Mouse (Mus musculus) embryo, embryonic 11 days (tissue): ENCODE measurements around the gene Kcnt1.
A peak's percentile ranks its signal among the peaks of the same experiment; 100 is the strongest.

Source experiments
- DNase-seq: peaks from one replicate; pipeline ENCODE4 v3.0.0-alpha.2; 2015

The Kcnt1 gene

DNA sequence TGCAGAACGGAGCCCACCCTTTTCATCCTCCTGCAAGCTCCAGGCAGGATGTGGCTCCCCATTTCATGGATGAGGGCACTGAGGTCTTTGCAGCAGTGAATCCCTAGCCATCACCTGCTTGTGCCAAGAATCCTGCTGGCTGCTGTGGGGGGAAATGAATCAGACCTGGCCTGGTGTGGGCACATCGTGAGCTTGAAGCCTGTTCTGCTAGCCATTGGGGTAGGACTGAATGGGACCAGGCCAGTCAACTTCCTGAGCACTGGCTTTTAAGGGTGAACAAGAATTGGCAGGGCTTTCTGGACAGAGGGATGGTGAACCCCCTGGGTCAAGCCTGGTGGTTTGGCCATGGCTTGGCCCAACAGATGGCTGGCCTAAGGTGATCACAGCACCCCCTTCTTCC lies 15.0 kb downstream of the Kcnt1 start:
- DNase-seq, result no peak

DNA sequence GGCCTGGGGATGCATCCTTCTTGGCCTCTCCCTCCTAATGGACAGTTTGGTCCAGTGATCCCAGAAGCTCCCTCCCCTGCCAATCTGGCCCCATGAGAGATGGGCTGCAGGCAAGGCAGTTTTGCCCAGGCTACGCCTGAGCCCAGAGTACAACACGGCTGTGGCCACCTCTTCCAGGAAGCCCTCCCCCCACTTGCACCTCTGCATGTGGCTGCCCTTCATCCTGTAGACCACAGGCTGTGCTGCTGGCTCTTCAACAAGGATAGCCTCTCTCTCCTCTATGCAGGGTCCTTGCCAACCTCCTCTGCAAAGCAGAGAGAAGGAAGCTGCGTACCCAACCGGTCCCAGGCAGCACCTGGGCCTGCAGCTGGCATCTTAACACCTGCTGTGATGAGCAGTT lies 15.5 kb downstream of the Kcnt1 start:
- DNase-seq, result no peak

DNA sequence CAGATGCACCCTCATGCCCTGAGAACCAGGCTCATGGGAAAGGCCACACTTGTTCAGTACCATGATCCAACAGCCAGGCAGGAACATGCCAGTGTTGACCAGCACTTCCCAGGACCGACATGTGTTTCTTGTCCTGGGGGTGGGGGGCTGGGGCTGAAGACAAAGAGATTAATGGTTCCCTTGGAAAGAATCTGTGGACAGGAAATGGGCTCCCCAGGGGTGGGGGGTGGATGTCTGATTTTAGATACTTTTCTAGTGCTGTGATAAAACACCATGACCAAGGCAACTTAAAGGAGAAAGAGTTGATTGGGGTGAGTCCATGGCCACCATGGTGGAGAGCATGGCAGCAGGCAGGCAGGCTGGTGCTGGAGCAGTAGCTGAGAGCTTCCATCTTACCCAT lies 18.7 kb downstream of the Kcnt1 start:
- no peak for DNase-seq

DNA sequence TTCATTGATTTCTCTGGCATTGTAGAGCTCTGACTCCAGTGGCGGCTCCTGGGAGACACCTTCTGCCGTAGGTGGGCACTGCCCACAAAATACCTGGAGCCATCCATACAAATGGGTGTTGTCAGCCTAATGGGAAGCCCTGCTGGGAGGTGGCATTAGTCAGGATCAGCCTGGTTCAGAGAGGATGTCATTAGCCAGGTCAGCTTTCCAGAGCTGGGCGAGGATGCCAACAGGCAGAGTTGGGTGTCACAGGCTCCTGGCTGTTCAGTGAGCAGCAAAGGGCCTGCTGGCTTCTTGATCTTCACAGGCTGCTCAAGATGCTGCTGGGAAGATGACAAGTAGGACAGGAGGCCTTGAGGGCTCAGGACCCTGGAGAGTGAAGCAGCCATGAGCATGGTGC lies 21.2 kb downstream of the Kcnt1 start:
- no peak for DNase-seq

DNA sequence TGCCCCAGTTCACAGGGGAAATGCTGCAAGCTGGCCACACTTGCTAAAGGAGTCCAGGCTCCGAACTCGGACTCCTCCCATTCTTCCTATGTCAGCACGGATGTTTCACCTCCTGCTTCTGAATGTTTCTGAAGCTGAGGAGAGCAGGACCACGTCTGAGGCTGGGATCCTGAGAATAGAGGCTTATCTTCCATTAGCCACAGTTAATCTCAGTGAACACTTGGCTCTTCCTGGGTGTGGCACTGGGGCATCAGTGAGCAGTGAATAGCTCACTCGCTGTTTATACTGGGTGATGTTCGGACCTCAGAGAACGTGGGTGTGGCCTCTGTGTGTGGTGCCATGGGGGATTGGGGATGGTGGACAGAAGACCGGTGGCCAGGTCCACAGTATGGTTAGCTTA lies 23.7 kb downstream of the Kcnt1 start:
- no peak for DNase-seq

DNA sequence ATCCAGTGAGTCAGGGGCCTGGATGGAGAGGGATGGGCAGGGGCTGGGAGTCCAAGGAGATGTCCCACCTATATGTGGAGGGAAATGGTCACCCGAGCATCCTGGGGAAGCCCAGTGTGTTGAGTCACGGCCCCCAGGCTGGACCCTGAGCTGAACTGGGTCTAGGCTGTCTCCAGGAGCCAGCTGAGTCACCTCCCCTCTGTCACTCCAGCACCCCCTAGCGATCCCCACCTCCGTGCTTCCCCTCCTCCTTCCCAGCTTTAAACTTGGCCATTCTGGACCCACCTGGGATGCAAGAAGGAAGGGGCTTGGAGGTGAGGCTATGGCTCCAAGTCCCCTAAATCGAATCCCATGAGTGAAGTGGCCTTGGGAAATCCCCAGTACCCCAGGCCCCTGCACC lies 24.6 kb downstream of the Kcnt1 start:
- DNase-seq, result no peak

DNA sequence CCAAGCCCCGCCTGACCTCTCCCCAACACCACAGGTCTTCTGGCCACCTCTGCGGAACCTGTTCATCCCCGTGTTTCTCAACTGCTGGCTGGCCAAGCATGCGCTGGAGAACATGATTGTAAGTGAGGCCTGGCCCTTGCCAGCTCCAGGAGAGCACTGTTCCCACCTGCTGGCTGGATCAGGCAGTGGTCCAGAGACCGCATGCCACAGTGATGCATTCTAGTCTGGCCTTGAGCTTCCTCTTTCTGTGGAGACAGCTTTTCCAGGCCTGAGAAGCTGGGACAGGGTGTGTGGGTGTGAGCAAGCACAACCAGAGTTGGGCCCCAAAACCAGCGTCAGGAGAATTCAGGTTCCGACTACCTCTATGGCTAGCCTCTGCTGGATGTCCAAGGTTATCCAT lies 28.9 kb downstream of the Kcnt1 start:
- DNase-seq, result no peak

DNA sequence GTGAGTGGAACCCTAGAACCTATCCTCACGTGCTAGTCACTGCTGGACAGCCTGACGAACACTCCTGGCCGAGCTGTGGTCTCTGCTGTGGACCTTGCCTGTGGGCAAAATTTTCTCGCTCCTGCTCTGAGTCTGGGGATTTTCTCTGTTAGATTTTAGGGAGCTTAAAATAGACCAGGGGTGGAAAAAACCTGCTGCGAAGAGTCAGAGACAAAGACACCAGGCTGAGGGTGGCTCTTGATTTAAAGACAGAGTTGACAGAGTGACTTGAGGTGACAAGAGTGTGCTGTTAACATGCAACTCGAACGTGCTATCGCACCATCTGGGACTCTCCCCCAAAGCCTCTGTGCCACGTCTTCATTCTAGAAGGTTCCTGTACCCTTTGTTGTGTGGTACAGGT lies 35.4 kb downstream of the Kcnt1 start:
- no peak for DNase-seq

DNA sequence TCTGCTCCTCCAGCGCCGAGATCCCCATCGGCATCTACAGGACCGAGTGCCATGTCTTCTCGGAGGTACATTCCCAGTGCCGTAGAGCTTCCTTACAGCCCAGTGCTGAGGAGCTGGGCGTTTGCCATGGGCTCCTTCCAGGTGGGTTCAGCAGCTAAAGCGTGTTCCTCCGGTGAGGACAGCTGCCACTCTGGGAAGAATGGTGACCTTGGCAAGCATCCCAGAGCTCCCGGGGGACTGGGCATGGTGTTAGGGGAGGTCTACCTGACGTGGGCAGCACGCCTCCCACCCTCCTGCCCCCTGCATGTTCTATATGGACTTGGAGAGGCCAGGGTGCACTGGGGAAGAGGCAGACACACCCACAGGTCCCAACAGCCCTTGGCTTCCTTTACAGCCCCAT lies 46.3 kb downstream of the Kcnt1 start:
- no peak for DNase-seq

DNA sequence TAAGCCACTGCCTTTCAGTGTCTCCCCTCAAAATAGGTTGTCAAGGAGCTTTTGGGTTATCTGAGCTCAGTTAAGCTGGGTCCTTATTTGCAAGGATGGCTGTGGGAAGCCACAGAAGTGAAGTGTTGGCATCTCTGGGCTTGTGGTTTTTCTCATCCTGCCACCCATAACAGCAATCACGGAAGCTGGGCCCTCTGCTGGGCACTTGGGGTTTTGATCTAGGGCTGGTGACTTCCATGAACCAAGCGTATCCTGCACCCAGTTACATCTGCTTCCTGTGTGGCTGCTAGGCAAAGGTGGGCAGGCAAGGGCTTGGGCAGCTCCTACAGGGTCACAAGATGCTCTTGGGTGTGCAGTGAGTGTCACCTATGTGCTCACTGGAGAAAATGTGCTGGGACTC lies 49.7 kb downstream of the Kcnt1 start:
- DNase-seq, result no peak

DNA sequence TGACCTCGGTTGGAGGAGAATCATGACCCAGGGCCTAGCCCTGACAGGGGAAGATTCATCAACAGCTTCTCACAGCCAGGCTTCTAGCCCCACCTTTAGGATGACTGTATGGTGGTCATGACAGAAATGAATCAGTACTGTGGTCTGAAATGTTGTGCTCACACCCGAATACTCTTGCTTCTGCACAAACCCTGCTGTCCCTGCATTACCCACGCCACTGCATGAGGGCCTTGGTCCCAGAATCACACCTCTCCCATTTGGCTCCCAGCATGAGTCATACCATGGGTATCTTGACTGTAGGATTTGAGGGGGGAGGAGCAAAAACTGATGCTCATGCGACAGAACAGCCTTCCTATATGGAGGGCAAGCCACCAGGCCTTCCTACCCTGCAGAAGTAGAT lies 50.7 kb downstream of the Kcnt1 start:
- no peak for DNase-seq

DNA sequence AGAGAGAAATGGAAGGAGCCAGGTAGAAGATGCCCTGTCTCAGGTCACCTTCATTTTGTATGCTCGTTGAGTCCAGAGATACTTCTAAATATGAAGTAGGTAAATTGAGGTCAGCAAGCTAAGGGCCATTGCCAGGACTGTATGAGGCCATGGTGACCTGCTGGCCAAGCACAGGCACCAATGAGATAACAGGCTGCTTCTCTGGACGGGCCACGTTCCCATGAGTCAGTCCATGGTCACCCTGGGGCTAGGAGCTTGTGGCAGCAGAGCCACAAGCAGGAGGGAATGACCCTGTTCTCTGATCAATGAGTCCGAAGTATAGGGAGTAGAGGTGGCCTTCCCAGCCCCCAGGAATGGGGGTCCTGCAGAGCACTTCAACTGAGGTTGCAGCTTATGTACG lies 51.3 kb downstream of the Kcnt1 start:
- no peak for DNase-seq

DNA sequence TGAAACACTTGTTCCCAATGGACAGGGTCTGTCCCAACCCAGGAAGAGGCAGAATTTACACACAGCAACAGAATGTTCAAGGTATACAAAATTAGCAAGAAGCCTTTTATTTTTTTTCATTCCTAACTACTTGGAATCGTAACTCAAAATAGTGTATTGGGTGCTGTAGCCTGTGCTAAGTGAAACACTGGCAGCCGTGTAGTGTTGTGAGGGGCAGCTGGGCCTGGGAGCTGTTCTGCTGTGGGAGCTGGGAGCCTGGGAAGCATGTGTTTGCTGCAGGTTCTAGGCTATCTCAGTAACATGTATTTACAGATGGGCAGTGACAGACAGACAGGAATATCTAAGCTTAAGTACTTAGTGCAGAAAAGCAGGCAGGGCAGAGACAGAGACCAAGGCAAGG lies 54.9 kb downstream of the Kcnt1 start:
- no peak for DNase-seq

DNA sequence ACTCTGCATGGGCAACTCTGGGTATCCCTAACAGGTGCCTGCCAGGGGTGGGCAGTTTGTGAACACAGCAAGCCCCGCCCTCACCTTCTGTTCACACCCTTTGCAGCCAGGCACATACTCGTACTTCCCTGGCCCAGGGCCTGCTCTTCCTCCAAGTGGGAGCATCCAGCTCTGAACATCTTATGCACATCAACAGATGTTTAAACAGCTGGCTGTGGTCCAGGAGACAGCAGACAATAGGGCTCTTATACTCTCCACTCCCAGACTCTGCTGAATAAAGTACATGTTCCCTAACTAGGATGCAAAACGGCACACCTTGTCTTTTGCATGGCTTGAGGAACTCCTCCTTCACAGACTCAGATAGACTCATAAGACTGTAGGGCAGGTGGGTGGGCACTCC lies 56.4 kb downstream of the Kcnt1 start:
- DNase-seq, result no peak

DNA sequence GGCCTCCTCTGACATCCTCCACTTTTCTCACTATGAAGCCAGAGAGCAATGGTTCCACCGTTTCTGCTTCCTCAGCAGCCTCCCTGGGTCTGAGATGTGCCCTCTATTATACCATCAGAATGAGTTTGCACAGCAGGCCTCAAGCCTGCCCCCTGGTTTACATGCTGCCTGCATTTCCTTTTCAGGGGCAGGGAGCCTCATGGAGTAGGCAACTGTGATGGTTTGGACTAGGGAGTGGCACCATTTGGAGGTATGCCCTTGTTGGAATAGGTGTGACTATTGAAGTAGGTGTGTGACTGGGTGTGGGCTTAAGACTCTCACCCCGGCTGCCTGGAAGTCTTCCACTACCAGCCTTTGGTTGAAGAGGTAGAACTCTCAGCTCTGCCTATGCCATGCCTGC lies 60.3 kb downstream of the Kcnt1 start:
- no peak for DNase-seq

DNA sequence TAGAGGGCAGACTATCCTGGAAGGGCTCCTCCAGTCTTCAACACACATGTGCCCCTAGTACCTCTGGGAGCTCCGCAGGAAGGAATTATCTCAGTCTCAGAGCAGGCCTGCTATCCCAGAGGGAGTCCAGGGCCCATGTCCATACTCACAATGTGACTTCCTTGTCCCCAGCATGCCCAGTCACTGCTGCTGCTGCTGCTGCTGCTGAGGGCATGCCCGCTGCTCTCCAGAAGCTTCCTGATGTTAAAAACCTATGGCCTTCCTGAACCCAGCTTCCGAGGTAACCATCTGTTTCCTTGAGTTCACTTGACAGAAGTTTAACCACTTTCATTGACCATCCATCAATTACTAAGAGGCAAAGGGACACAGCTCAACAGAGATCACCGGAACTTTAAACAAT lies 61.4 kb downstream of the Kcnt1 start:
- DNase-seq, result no peak

DNA sequence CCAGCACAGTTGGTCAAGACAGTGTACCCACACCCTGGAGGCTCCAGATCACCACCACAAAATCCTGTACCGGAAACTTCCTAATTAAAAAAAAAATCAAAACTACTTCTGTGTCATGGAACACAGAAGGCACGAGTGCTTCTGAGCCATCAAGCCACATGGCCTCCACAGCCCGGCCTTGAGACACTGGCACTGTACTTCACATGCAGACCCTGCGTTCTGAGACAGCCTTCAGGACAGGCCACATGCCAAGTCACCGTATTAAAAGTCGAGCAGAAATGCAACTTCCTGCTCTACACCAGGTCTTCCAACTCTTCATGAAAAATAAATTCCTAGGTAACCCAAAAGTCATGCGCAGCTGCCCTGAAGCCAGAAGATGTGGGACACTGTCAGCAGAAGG lies 64.3 kb downstream of the Kcnt1 start:
- DNase-seq, result no peak

DNA sequence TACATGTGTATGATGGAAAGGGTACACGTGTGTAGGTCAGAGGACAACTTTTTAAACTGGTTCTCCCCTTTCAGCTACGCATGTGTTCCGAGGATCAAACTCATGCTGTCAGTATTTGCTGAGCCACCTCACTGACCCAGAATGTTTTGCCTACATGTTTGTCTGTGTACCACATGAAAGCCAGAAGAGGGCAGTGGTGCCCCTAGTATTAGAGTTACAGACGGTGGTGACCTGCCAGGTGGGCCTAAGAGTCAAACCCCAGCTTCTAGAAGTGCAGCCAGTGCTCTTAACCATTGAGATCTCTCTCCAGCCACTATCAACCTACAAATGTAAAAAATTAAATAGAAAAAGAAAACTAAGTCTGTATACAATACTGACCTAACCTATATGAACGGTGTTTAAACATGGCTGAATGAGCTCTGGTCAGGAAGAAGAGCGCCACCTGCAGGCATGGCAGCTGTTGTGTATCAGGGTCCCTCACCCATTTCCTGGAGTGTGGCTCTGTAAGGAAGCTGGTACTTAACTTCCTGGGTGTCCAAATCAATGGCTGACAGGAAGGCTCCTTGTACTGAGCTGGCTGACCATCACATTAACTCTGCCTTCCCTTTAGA lies 67.8 kb downstream of the Kcnt1 start:
- peak; percentile 40 for DNase-seq

DNA sequence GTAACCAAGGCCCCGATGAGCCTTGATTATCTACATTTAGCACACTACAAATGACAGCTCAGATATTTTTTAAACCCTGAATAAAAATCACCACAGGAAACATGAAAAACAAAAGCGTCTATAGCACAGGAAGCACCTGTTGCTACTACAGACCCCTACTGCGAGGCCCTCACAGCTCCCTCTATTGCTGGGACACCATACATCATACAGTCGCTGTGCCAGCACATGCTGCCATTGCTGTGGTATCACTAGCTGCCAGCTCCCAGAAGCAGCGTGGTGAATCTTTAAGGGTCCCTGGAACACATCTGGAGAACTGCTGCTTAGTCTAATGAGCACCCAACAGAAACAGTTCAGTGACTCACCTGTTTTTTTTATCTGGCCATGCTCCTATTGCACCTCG lies 77.0 kb downstream of the Kcnt1 start:
- no peak for DNase-seq

DNA sequence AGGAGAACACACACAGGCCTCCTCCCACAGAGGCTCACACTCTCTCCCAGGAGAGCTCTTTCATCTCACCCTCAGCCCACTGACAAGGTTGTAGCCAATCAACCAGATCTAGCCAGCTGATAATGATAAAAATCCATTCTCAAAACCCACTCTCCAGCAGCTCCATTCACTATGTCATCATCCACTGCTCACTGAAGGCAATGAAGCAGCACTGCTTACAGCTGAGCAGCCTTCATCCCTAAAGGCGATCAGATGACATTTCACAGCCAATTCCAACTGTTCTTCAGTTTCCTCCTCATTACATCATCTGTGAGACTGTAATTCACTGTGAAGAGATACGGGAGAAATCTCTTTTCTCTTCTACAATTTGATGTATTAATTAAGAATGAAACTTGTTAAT lies 80.3 kb downstream of the Kcnt1 start:
- no peak for DNase-seq

DNA sequence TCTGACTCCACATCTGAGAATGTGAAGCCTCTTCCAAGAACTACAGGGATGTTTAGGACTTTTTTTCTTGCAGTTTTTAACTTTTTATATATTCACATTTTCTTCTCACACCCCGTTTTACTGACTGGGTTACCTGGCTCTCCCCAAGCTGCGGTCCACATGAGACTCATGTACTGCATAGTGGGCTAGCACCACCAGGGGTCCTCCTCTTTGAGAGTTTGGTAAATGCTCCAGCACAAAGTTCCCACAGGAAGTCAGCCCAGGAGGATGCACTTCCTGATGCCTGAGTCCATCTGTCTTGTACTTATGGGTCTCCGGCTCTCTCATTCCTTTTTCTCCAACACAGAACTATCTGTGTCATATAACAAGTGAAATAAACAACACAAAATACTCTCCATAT lies 84.4 kb downstream of the Kcnt1 start:
- peak; percentile 42 for DNase-seq

DNA sequence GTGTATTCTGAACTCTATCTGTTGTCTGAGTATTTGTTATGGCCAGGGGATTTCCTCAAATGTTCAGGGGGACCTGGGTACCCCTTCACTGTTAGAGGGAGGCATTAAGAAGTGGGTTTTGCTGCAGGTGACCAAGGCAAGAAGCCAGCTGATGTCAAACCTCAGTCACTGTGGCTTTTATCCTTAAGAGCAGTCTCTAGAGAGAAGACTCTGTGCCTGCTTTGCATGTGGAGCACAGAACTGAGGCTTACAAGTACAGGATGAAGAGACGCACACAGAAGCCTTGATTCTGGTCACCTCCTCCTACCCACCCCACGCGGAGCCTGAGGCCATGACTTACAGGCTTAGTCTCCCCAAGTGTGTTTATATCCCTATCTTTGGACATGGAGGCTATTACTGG lies 85.8 kb downstream of the Kcnt1 start:
- no peak for DNase-seq
